Mouse (Mus musculus): ENCODE data around the gene Vps18.

The Vps18 gene

GRCm38 (mm10) chr2:119323866-119324575 lies 35.5 kb downstream of the Vps18 start:
- DNase-seq: no peak

GRCm38 (mm10) chr2:119324576-119325318 lies 36.2 kb downstream of the Vps18 start:
- no peak for DNase-seq

- no peak for DNase-seq
Observed at GRCm38 (mm10) chr2:119325568-119326143, 37.1 kb downstream of the Vps18 start, which contains the start of gene Dll4. TSS of gene Dll4 (plus strand) at chr2:119325784.

GRCm38 (mm10) chr2:119326161-119327101 lies 37.9 kb downstream of the Vps18 start:
- DNase-seq: peak; percentile 27

- peak; percentile 57 for DNase-seq
Observed at GRCm38 (mm10) chr2:119327102-119327480, 38.6 kb downstream of the Vps18 start.

- DNase-seq: no peak
Observed at GRCm38 (mm10) chr2:119327942-119328526, 39.5 kb downstream of the Vps18 start.

- DNase-seq: no peak
Observed at GRCm38 (mm10) chr2:119328546-119328945, 40.0 kb downstream of the Vps18 start.

- no peak for DNase-seq
Observed at GRCm38 (mm10) chr2:119329123-119329817, 40.7 kb downstream of the Vps18 start.

GRCm38 (mm10) chr2:119330795-119331194 lies 42.3 kb downstream of the Vps18 start:
- no peak for DNase-seq

- no peak for DNase-seq
Observed at GRCm38 (mm10) chr2:119332177-119332661, 43.7 kb downstream of the Vps18 start.

- no peak for DNase-seq
Observed at GRCm38 (mm10) chr2:119334135-119334534, 45.6 kb downstream of the Vps18 start.

GRCm38 (mm10) chr2:119334964-119335525 lies 46.5 kb downstream of the Vps18 start:
- no peak for DNase-seq

- no peak for DNase-seq
Observed at GRCm38 (mm10) chr2:119335535-119335934, 47.0 kb downstream of the Vps18 start.

GRCm38 (mm10) chr2:119336002-119336401 lies 47.5 kb downstream of the Vps18 start:
- no peak for DNase-seq

- no peak for DNase-seq
Observed at GRCm38 (mm10) chr2:119336470-119336869, 47.9 kb downstream of the Vps18 start.

GRCm38 (mm10) chr2:119337425-119338265 lies 49.1 kb downstream of the Vps18 start:
- peak; percentile 89 for DNase-seq

- DNase-seq: no peak
Observed at GRCm38 (mm10) chr2:119344537-119345138, 56.1 kb downstream of the Vps18 start.
